Mouse (Mus musculus): ENCODE results near the gene Gm44503.

Gm44503 gene

GRCm38 (mm10) chr9:72972435-72972834 lies 13.8 kb downstream of the Gm44503 start:
- ATAC-seq (ENCODE audit: insufficient number of reproducible peaks, low FRiP score, low TSS enrichment): no peak

GRCm38 (mm10) chr9:72972984-72973383 lies 14.3 kb downstream of the Gm44503 start:
- no peak for ATAC-seq (ENCODE audit: insufficient number of reproducible peaks, low FRiP score, low TSS enrichment)

- ATAC-seq (ENCODE audit: insufficient number of reproducible peaks, low FRiP score, low TSS enrichment): no peak
These were observed 16.1 kb downstream of the Gm44503 start for GRCm38 (mm10) chr9:72974734-72975133.

- no peak for ATAC-seq (ENCODE audit: insufficient number of reproducible peaks, low FRiP score, low TSS enrichment)
These were observed 16.6 kb downstream of the Gm44503 start for GRCm38 (mm10) chr9:72975242-72975641.

- ATAC-seq (ENCODE audit: insufficient number of reproducible peaks, low FRiP score, low TSS enrichment): no peak
These were observed 24.4 kb downstream of the Gm44503 start for GRCm38 (mm10) chr9:72983066-72983465.

GRCm38 (mm10) chr9:72985250-72986220 lies 26.9 kb downstream of the Gm44503 start, which contains the start of the genes Ccpg1os and Ccpg1:
Gene Ccpg1os, minus strand, starts transcription at chr9:72985382.
Gene Ccpg1, plus strand, starts transcription at chr9:72985429.
- ATAC-seq (ENCODE audit: insufficient number of reproducible peaks, low FRiP score, low TSS enrichment): peak; percentile 100

- no peak for ATAC-seq (ENCODE audit: insufficient number of reproducible peaks, low FRiP score, low TSS enrichment)
These were observed 29.1 kb downstream of the Gm44503 start for GRCm38 (mm10) chr9:72987703-72988102.

GRCm38 (mm10) chr9:72988706-72989105 lies 30.1 kb downstream of the Gm44503 start:
- ATAC-seq (ENCODE audit: insufficient number of reproducible peaks, low FRiP score, low TSS enrichment): no peak

- ATAC-seq (ENCODE audit: insufficient number of reproducible peaks, low FRiP score, low TSS enrichment): no peak
These were observed 32.8 kb downstream of the Gm44503 start for GRCm38 (mm10) chr9:72991420-72991819.

GRCm38 (mm10) chr9:72992576-72992975 lies 33.9 kb downstream of the Gm44503 start:
- no peak for ATAC-seq (ENCODE audit: insufficient number of reproducible peaks, low FRiP score, low TSS enrichment)

GRCm38 (mm10) chr9:72996167-72996566 lies 37.5 kb downstream of the Gm44503 start:
- no peak for ATAC-seq (ENCODE audit: insufficient number of reproducible peaks, low FRiP score, low TSS enrichment)

- ATAC-seq (ENCODE audit: insufficient number of reproducible peaks, low FRiP score, low TSS enrichment): no peak
These were observed 38.2 kb downstream of the Gm44503 start for GRCm38 (mm10) chr9:72996806-72997205.

GRCm38 (mm10) chr9:73000487-73000886 lies 41.8 kb downstream of the Gm44503 start:
- no peak for ATAC-seq (ENCODE audit: insufficient number of reproducible peaks, low FRiP score, low TSS enrichment)

GRCm38 (mm10) chr9:73001314-73002011 lies 42.8 kb downstream of the Gm44503 start:
- ATAC-seq (ENCODE audit: insufficient number of reproducible peaks, low FRiP score, low TSS enrichment): no peak

- no peak for ATAC-seq (ENCODE audit: insufficient number of reproducible peaks, low FRiP score, low TSS enrichment)
These were observed 43.5 kb downstream of the Gm44503 start for GRCm38 (mm10) chr9:73002177-73002576.

GRCm38 (mm10) chr9:73004076-73004475 lies 45.4 kb downstream of the Gm44503 start:
- ATAC-seq (ENCODE audit: insufficient number of reproducible peaks, low FRiP score, low TSS enrichment): no peak

- no peak for ATAC-seq (ENCODE audit: insufficient number of reproducible peaks, low FRiP score, low TSS enrichment)
These were observed 46.5 kb downstream of the Gm44503 start for GRCm38 (mm10) chr9:73005106-73005505.

- ATAC-seq (ENCODE audit: insufficient number of reproducible peaks, low FRiP score, low TSS enrichment): no peak
These were observed 47.5 kb downstream of the Gm44503 start for GRCm38 (mm10) chr9:73006175-73006574.

GRCm38 (mm10) chr9:73008384-73008783 lies 49.7 kb downstream of the Gm44503 start:
- no peak for ATAC-seq (ENCODE audit: insufficient number of reproducible peaks, low FRiP score, low TSS enrichment)

GRCm38 (mm10) chr9:73012629-73013028 lies 54.0 kb downstream of the Gm44503 start:
- no peak for ATAC-seq (ENCODE audit: insufficient number of reproducible peaks, low FRiP score, low TSS enrichment)

GRCm38 (mm10) chr9:73014724-73015123 lies 56.1 kb downstream of the Gm44503 start:
- no peak for ATAC-seq (ENCODE audit: insufficient number of reproducible peaks, low FRiP score, low TSS enrichment)

Measured in cerebellum, adult (tissue).